In the genomic region with DNA sequence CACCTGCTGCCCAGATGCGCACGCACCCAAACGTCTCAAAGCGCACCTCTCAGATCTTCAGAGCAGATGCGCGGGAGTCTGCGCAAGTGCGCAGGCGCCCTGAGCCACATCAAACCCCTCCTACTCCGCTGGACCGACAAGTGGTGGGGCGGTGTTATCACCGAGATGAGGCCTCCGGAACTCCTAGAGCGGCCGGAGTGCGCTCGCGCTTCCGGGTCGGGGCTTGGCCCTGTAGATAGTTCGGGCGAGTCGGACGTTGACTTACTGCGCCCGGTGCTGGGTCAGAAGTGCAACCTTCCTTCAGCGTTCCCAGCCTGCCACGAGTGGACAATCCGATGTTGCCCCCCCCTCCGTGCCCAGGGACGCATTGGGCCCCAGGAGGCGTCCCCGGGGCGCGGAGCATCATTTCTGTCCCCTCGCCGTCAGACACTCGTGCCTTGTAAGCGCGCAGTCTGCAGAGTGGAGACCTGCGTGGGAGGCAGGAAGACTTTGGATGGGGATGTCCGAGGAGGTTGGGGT, we compare ENCODE assay signal across 1 mouse cellular context.
A peak's percentile ranks its signal among the peaks of the same experiment; 100 is the strongest.
TF ChIP-seq lines count a peak whose summit lies in the region.

No protein-coding gene starts in this region.

TF ChIP-seq in MEL, 35 proteins besides CTCF, POLR2A, EP300 and RAD21 (continued from another document):
- TF ChIP-seq MYB (IDR thresholded peaks at IDR 0.05; ENCODE audit: low read depth, low read length) = no peak
- TF ChIP-seq TAL1 (IDR thresholded peaks at IDR 0.05; ENCODE audit: low read length) = no peak
- peak; percentile 40; the same call in 1 of the 2 replicates for TF ChIP-seq GATA1 (IDR thresholded peaks at IDR 0.05; ENCODE audit: low read depth, low read length)
- TF ChIP-seq TBP (IDR thresholded peaks at IDR 0.05; ENCODE audit: low read depth, low read length) = 0 out of 2 replicates have a peak, but pooled peaks have one; percentile 43
- TF ChIP-seq USF1 (IDR thresholded peaks at IDR 0.05; ENCODE audit: low read depth, low read length) = no peak
- TF ChIP-seq BHLHE40 (IDR thresholded peaks at IDR 0.05; ENCODE audit: borderline replicate concordance, low read depth, low read length) = no peak
- TF ChIP-seq USF2 (IDR thresholded peaks at IDR 0.05; ENCODE audit: borderline replicate concordance in 1 of 2, insufficient read depth in 1 of 2, low read depth in 1 of 2, low read length in 2 of 2) = no peak
- no peak; the same call in 1 of the 2 replicates for TF ChIP-seq KAT2A (conservative IDR thresholded peaks at IDR 0.05; ENCODE audit: low read depth, low read length)
- 0 out of 2 replicates have a peak, but pooled peaks have one; percentile 36 for TF ChIP-seq TCF12 (IDR thresholded peaks at IDR 0.05; ENCODE audit: low read depth, low read length)
- no peak; the same call in 1 of the 2 replicates for TF ChIP-seq ZMIZ1 (IDR thresholded peaks at IDR 0.05; ENCODE audit: low read depth, low read length)
- peak; percentile 97 for TF ChIP-seq ELF1 (IDR thresholded peaks at IDR 0.05; ENCODE audit: low read depth, low read length)
- TF ChIP-seq E2F4 (IDR thresholded peaks at IDR 0.05; ENCODE audit: borderline replicate concordance, low read depth, low read length) = no peak
- TF ChIP-seq SIN3A (IDR thresholded peaks at IDR 0.05; ENCODE audit: low read length) = 0 out of 2 replicates have a peak, but pooled peaks have one; percentile 64
